Mouse (Mus musculus): Measurements from ENCODE around the gene Exosc6. TPM values are rescaled to one million over a fixed set of nuclear protein-coding genes. Genes with fewer than 3 reads are reported as not detected.
"Not testable (repeated sequence)": the region's sequence is repeated elsewhere in the genome, so short reads cannot be mapped to it uniquely, and the experiment has no call there.

The Exosc6 gene
- polyA plus RNA-seq, 1 experiment from 2014 or later = 0.30 TPM

DNA sequence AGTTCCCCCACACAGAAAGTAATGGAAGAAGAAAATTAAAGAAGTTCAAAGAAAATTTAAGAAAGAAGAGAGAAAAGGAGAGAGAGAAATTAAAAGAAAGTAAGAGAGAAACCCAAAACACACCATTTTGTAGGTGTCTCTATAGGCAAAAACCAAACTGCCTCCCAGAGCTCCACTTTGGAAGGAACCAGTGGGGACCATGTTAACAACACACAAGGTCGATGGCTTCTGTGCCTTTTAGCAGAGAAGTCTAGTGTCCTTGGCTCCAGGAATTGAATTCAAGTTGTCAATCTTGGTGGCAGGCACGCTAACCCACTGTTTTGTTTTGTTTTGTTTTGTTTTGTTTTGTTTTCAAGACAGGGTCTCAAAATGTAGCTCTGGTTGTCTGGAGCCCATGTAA is 6.8 kb downstream of the Exosc6 start:
- Histone ChIP-seq H3K27ac (no peak overlapping the region), H3K27me3 (replicated peaks) (no peaks in the 10 kb centered on the region), H3K4me1 (peaks cover 12% of the 10 kb centered on the region), H3K9me3 (no peaks in the 10 kb centered on the region), H3K4me3 (no peak overlapping the region), H3K9ac (no peak overlapping the region), H3K4me2 (replicated peaks) (peak overlapping the region; percentile 76), H3K36me3 (no peaks in the 10 kb centered on the region)
- WGBS = 53% methylated on average over 2 of the region's 2 CpGs
- ATAC-seq (ENCODE audit: low FRiP score, low read depth) = no peak

DNA sequence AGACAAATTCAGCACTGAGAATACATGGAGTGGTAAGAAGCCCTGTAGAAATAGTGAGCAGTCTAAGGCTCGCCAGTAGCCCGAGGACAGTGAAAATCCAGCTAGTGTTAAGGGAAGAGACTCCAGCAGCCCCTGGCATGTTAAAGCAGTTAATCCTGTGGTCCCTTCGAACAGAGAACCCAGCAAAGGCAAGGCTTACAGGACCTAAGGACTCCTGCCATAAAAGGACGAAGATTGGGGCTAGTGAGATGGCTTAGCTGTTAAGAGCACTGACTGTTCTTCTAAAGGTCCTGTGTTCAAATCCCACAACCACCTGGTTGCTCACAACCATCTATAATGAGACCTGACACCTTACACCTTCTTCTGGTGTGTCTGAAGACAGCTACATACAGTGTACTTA is 10.2 kb downstream of the Exosc6 start:
- 70% methylated on average over 4 of the region's 4 CpGs for WGBS
- Histone ChIP-seq H3K36me3 (no peaks in the 10 kb centered on the region), H3K4me3 (no peak overlapping the region), H3K27ac (no peak overlapping the region), H3K4me2 (replicated peaks) (no peak overlapping the region), H3K27me3 (replicated peaks) (no peaks in the 10 kb centered on the region), H3K4me1 (peaks cover 5% of the 10 kb centered on the region), H3K9me3 (no peaks in the 10 kb centered on the region), H3K9ac (no peak overlapping the region)
- ATAC-seq (ENCODE audit: low FRiP score, low read depth) = no peak

DNA sequence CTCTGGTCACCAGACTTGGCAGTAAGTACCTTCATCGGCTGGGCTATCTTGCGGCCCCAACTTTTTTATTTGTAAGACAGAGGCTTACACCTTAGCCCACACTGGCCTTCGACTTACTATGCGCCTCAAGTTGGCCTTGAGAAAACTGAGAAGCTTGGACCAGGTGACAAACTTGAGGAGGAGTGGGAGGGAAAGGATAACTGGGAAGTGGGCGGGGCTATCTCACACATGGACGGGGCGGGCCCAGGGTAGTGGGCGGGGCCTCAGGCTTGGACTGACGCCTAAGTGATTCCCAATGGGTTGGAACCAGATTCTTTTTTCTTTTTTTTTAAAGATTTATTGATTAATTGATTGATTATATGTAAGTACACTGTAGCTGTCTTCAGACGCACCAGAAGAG is 11.3 kb downstream of the Exosc6 start:
- Histone ChIP-seq H3K4me2 (replicated peaks) (no peak overlapping the region), H3K9ac (no peak overlapping the region), H3K4me3 (no peak overlapping the region), H3K36me3 (no peaks in the 10 kb centered on the region), H3K4me1 (no peaks in the 10 kb centered on the region), H3K27ac (no peak overlapping the region), H3K9me3 (no peaks in the 10 kb centered on the region), H3K27me3 (replicated peaks) (no peaks in the 10 kb centered on the region)
- no peak for ATAC-seq (ENCODE audit: low FRiP score, low read depth)
- 27% methylated on average over 10 of the region's 10 CpGs for WGBS

DNA sequence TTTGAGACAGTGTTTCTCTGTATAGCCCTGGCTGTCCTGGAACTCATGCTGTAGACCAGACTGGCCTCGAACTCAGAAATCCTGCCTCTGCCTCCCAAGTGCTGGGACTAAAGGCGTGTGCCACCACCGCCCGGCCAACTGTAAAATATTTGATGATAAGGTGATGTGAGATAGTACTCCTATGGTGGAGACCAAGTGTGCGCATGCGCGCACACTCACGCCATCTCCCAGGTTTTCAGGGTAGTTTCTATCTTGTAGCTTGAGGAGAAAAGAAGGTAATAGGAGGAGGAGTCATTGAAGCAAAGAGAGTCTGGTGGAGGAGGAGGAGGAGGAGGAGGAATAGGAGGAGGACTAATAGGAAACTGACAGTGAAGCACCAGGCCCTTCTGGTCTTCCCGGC is 12.5 kb downstream of the Exosc6 start:
- not testable (repeated sequence) for ATAC-seq (ENCODE audit: low FRiP score, low read depth); H3K9ac ChIP-seq; H3K36me3 ChIP-seq; H3K27ac ChIP-seq; H3K4me2 ChIP-seq (replicated peaks); H3K4me1 ChIP-seq; H3K27me3 ChIP-seq (replicated peaks); H3K4me3 ChIP-seq; H3K9me3 ChIP-seq
- WGBS = 97% methylated on average over 9 of the region's 9 CpGs

DNA sequence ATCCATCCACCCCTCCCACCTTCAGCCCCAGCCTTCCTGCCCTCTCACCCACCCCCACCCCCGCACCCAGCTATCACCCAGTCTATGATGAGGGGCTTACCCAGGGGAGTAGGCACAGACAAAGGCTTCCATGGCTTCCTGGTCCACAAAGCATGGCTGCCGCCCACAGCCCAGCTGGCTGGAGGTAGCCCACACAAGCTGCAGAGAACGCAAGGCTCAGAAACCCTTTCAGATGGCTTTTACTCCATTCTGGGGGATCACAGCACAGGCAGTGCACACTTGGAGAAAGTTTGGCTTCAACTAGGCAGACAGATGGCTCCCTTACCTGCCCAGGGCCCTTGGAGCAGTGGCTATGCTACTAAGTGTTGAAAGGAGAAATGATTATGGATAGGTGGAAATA is 19.8 kb downstream of the Exosc6 start:
- H3K4me1 ChIP-seq = no peaks in the 10 kb centered on the region
- H3K9ac ChIP-seq = no peak overlapping the region
- H3K27me3 ChIP-seq (replicated peaks) = no peaks in the 10 kb centered on the region; the same call in 1 of the 2 replicates
- ATAC-seq (ENCODE audit: low FRiP score, low read depth) = no peak
- H3K4me2 ChIP-seq (replicated peaks) = no peak overlapping the region
- no peak overlapping the region for H3K27ac ChIP-seq
- no peaks in the 10 kb centered on the region for H3K9me3 ChIP-seq
- no peaks in the 10 kb centered on the region for H3K36me3 ChIP-seq
- 81% methylated on average over 3 of the region's 3 CpGs for WGBS
- H3K4me3 ChIP-seq = no peak overlapping the region

DNA sequence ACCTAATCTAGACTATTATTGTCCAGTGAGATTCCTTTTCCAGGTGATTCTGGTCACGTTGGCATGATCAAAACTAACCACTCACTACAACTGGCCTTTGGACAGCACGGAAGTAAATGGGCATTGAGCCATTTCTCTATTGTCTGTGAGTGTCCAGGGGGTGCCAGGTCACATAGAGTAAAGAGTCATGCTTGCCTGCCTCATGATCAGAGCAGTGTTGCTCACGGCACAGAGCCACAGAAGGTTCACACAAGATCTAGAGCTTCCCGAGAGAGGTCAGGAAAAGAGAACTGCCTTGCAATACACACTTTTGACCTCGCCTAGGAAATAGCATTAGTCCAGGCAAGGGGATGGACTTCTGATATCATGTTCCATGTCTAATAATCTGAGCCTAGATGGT is 23.3 kb downstream of the Exosc6 start:
- no peak overlapping the region for H3K9ac ChIP-seq
- H3K4me1 ChIP-seq = peaks cover 7% of the 10 kb centered on the region
- H3K27ac ChIP-seq = no peak overlapping the region
- no peaks in the 10 kb centered on the region; the same call in 1 of the 2 replicates for H3K27me3 ChIP-seq (replicated peaks)
- H3K4me2 ChIP-seq (replicated peaks) = no peak overlapping the region
- no peaks in the 10 kb centered on the region for H3K9me3 ChIP-seq
- H3K36me3 ChIP-seq = no peaks in the 10 kb centered on the region
- WGBS = 71% methylated on average over 5 of the region's 5 CpGs
- ATAC-seq (ENCODE audit: low FRiP score, low read depth) = no peak
- H3K4me3 ChIP-seq = no peak overlapping the region

DNA sequence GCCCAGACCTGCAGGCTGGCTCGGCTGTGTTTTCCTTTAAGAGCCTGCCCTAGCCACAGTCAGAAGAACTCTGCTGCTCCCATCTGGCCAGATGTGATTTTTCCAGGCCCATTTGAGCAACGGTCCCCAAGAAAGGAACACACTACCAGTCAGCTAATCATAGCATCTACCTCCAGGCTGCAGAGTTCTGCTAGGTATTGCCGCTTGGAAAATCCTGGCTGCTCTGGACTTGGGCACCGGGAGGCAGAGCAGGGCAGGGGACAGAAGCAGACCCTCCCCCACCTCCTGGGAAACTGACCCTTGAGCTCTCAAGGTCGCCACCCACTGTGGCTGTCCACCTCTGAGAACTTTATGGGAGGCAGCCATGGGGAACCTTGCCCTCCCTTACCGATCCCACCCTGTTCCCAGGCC is 23.7 kb downstream of the Exosc6 start:
- no peak for ATAC-seq (ENCODE audit: low FRiP score, low read depth)
- Histone ChIP-seq H3K36me3 (no peaks in the 10 kb centered on the region), H3K9me3 (no peaks in the 10 kb centered on the region), H3K4me2 (replicated peaks) (no peak overlapping the region), H3K27me3 (replicated peaks) (no peaks in the 10 kb centered on the region; the same call in 1 of the 2 replicates), H3K4me1 (peaks cover 7% of the 10 kb centered on the region), H3K4me3 (no peak overlapping the region), H3K27ac (no peak overlapping the region), H3K9ac (no peak overlapping the region)
- WGBS = 35% methylated on average over 6 of the region's 6 CpGs

DNA sequence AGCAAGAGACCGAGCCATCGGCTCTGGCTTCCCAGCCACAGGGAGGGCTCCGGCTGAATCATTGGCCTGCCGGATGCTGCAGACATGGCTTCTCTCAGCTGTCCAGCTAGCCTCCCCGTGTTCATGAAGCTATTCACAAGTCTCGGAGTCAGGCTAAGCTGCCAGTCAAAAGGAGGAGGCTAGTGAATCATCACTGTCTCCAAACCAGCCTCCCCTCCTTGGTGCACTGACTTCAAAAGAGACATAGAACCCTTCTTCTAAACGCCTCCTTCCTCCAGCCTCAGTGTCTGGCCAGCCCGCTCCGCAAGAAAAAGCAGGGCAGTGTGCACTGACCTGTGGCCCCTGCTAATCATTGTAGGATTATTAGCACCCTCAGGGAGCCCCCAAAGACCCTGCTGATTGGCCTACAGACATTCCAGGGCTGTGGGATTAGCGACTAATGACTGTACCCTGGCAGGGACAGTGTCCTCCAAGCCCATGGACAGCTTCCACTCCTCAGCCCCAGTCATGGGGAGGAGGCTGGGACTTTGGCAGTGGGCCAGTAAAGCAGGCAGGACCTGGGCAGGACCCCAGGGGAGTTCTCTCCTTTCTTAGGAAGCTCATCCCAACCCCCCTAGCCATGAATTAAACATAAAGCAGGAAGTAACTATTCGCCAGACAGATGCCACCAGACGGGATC is 25.6 kb downstream of the Exosc6 start:
- whole genome bisulfite sequencing = 64% methylated on average over 12 of the region's 12 CpGs
- H3K9ac ChIP-seq = no peak overlapping the region
- no peaks in the 10 kb centered on the region; the same call in 1 of the 2 replicates for H3K27me3 ChIP-seq (replicated peaks)
- H3K4me1 ChIP-seq = peaks cover 7% of the 10 kb centered on the region
- no peaks in the 10 kb centered on the region for H3K9me3 ChIP-seq
- H3K36me3 ChIP-seq = no peaks in the 10 kb centered on the region
- H3K4me3 ChIP-seq = no peak overlapping the region
- no peak overlapping the region for H3K27ac ChIP-seq
- H3K4me2 ChIP-seq (replicated peaks) = no peak overlapping the region
- no peak for ATAC-seq (ENCODE audit: low FRiP score, low read depth)

DNA sequence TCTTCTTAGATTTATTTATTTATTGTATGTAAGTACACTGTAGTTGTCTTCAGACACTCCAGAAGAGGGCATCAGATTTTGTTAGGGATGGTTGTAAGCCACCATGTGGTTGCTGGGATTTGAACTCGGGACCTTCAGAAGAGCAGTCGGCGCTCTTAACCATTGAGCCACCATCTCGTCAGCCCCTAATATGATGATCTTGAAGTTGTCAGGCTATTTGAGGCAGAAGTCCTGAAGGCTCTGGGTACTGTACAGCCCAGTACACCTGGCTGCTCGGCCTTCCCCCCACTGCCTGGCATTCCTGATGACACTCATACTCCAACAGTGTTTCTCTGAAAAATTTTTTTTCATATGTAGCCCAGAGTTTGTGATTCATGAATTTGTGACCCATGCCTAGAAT is 27.8 kb downstream of the Exosc6 start:
- 85% methylated on average over 5 of the region's 5 CpGs for WGBS
- H3K36me3 ChIP-seq; H3K9me3 ChIP-seq; H3K27ac ChIP-seq; H3K4me1 ChIP-seq; H3K27me3 ChIP-seq (replicated peaks); H3K9ac ChIP-seq; H3K4me2 ChIP-seq (replicated peaks); ATAC-seq (ENCODE audit: low FRiP score, low read depth); H3K4me3 ChIP-seq: not testable (repeated sequence)

DNA sequence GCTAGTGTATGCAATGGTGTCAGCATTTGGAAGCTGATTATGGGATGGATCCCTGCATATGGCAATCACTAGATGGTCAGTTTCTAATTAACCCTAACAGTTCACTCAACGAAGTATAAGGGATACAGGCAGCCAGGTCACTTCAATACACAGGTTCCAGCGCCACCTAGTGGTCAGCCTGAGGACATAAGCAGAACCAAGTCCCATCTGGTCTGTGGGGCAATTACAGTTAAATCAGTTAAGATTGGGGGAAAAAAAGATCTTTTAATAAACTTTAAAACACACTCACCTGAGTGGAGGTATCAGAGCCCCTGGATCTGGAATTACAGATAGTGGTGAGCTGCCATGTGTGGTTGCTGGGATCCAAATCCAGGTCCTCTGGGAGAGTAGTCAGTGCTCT is 34.0 kb downstream of the Exosc6 start:
- Histone ChIP-seq H3K9me3 (no peaks in the 10 kb centered on the region), H3K4me2 (replicated peaks) (no peak overlapping the region), H3K36me3 (no peaks in the 10 kb centered on the region), H3K9ac (no peak overlapping the region), H3K4me1 (peaks cover 5% of the 10 kb centered on the region; the same call in 1 of the 2 replicates), H3K27ac (no peak overlapping the region), H3K4me3 (no peak overlapping the region), H3K27me3 (replicated peaks) (no peaks in the 10 kb centered on the region)
- no peak for ATAC-seq (ENCODE audit: low FRiP score, low read depth)
- 2% methylated on average over 2 of the region's 2 CpGs for WGBS

DNA sequence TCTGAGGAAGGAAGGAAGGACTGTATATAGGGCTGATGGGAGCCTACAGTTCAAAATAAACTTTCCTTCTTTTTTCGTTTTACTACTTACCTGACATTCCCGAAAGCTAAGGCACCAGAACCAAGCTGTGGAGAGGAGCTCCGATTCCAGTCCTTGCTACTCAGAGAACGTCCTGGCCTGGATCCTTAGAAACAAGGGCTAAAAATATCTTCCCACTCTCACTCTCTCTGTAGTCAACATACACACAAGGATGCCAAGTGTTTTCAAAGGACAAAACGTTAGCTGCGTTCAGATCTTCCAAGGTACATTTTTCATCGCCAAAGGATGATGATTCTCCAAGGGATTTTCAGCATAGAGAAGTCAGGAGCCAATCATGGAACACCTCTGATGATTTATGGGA is 35.6 kb downstream of the Exosc6 start:
- H3K4me1 ChIP-seq = peaks cover 10% of the 10 kb centered on the region
- H3K27me3 ChIP-seq (replicated peaks) = no peaks in the 10 kb centered on the region
- H3K4me2 ChIP-seq (replicated peaks) = no peak overlapping the region
- no peaks in the 10 kb centered on the region for H3K9me3 ChIP-seq
- no peak overlapping the region for H3K27ac ChIP-seq
- H3K36me3 ChIP-seq = no peaks in the 10 kb centered on the region
- no peak overlapping the region for H3K9ac ChIP-seq
- no peak overlapping the region for H3K4me3 ChIP-seq
- 87% methylated on average over 7 of the region's 7 CpGs for WGBS
- ATAC-seq (ENCODE audit: low FRiP score, low read depth) = no peak

DNA sequence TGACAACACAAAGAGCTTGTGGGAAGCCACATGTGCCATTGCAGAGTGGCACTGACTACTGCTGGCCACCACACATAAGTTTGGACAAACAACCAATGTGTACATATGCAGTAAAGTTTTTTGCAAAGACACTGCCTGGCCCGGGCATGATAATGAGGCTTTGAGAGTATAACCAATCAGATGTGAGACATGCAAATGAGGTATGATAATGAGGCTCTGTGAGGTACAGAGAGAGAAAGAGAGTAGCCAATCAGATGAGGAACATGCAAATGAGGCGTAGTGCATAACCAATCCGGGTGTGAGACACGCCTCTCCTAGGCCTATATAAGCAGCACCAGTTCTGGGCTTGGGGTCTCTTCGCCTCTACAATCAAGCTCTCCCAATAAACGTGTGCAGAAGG is 36.2 kb downstream of the Exosc6 start, which contains the start of gene Clec18a:
Gene Clec18a, minus strand, starts transcription at position 101 of the 400 bp plus-strand sequence.
- not testable (repeated sequence) for H3K4me3 ChIP-seq; H3K27me3 ChIP-seq (replicated peaks); H3K4me2 ChIP-seq (replicated peaks); H3K36me3 ChIP-seq; H3K9ac ChIP-seq; H3K9me3 ChIP-seq; ATAC-seq (ENCODE audit: low FRiP score, low read depth); H3K27ac ChIP-seq; H3K4me1 ChIP-seq
- WGBS = 95% methylated on average over 5 of the region's 6 CpGs
